In the genomic region with DNA sequence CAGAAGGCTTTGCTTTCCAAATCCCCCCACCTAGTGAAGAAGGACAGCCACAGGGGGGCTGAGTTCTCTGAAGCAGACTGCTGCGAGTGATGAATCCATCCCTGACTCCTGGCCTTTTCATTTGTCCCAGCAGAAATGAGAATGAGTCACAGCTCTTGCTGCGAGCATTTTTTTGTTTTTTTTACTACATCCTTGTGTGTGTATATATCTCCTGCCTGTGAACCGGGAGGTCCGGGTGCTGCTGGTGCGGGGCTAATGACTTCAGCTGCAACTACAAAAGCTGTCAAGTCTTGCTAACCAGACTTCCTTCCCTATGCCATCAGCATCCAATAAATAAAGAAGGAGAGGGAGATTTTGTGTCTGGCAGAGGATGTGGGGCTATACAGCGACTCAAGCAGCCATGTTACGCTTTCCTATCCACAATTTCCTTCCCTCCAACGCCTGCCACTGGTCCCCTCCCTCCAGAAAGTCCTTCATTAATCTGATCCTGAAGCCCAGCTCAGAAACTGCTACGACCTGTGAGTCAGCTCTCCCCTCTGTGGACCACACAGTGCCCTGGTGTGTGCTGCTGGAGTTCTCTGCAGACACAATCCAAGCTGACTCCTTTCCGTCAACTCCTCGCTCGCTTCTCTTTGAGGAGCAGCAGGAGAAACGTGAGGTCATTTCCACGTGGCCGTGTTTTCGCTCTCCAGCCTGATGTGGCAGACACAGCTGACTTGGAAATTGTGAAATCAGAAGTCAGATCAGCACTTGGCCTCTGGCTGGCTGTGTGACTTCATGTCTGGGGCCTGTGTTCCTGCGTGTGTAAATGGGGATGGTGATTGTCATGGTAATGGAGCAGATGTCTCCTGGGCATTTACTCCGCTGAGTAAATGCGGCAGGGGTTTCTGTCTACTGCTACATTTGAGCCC, we compare ENCODE assay signal across 8 mouse cellular contexts. TPM values are rescaled to one million over a fixed set of nuclear protein-coding genes. Genes with fewer than 3 reads are reported as not detected.
A peak's percentile ranks its signal among the peaks of the same experiment; 100 is the strongest.
DNase-seq lines count a peak whose midpoint lies in the region; ATAC-seq and TF ChIP-seq lines count a peak whose summit lies in the region.

No protein-coding gene starts in this region.

- WGBS in hindbrain, embryonic 14.5 days, result 7% methylated on average over 19 of the region's 19 CpGs
- WGBS in lung, embryonic 14.5 days, result 18% methylated on average over 19 of the region's 19 CpGs
- 7% methylated on average over 19 of the region's 19 CpGs for WGBS in neural tube, embryonic 14.5 days

- H3K36me3 ChIP-seq in E14TG2a.4 (ENCODE audit: insufficient read depth, low read length), result no peaks in the 10 kb centered on the region
- H3K36me3 ChIP-seq in hindbrain, embryonic 14.5 days (replicated peaks; ENCODE audit: control insufficient read depth, insufficient read depth), result no peaks in the 10 kb centered on the region
- no peaks in the 10 kb centered on the region for H3K36me3 ChIP-seq in lung, embryonic 14.5 days (ENCODE audit: insufficient read depth)
- H3K36me3 ChIP-seq in neural tube, embryonic 14.5 days (ENCODE audit: control insufficient read depth, insufficient read depth, low read length), result no peaks in the 10 kb centered on the region

- peak; percentile 44; the same call in 1 of the 2 replicates for ATAC-seq in hindbrain, embryonic 14.5 days (ENCODE audit: low FRiP score)
- peak; percentile 37; the same call in 1 of the 2 replicates for ATAC-seq in lung, embryonic 14.5 days (ENCODE audit: insufficient read depth)
- ATAC-seq in neural tube, embryonic 14.5 days (ENCODE audit: low read depth), result peak; percentile 38; the same call in 1 of the 2 replicates

- H3K27ac ChIP-seq in bone marrow macrophage, adult 2 months (ENCODE audit: insufficient read depth, low read depth, low read length), result peak overlapping the region; percentile 89
- H3K27ac ChIP-seq in hindbrain, embryonic 14.5 days, result peak overlapping the region; percentile 75
- peak overlapping the region; percentile 76 for H3K27ac ChIP-seq in lung, embryonic 14.5 days (ENCODE audit: low read depth)
- peak overlapping the region; percentile 76 for H3K27ac ChIP-seq in neural tube, embryonic 14.5 days (ENCODE audit: low read depth, low read length)

- H3K9me3 ChIP-seq in E14TG2a.4 (ENCODE audit: low read length), result no peaks in the 10 kb centered on the region
- H3K9me3 ChIP-seq in hindbrain, embryonic 14.5 days (ENCODE audit: control insufficient read depth, low read length), result no peaks in the 10 kb centered on the region
- H3K9me3 ChIP-seq in lung, embryonic 14.5 days (ENCODE audit: low read depth, low read length), result no peaks in the 10 kb centered on the region
- no peaks in the 10 kb centered on the region for H3K9me3 ChIP-seq in neural tube, embryonic 14.5 days (ENCODE audit: control insufficient read depth, low read length)

- TF ChIP-seq CTCF in E14TG2a.4 (conservative IDR thresholded peaks at IDR 0.05; ENCODE audit: low read length), result no peak
- TF ChIP-seq CTCF in bone marrow macrophage, adult 2 months (IDR thresholded peaks at IDR 0.05; ENCODE audit: low read depth, low read length), result no peak
- TF ChIP-seq CTCF in lung, embryonic 14.5 days (IDR thresholded peaks at IDR 0.05; ENCODE audit: low read depth), result no peak

- 0 out of 2 replicates have a peak, but pooled peaks cover 3% of the 10 kb centered on the region for H3K27me3 ChIP-seq in E14TG2a.4 (ENCODE audit: insufficient read depth, low read length)
- no peaks in the 10 kb centered on the region for H3K27me3 ChIP-seq in hindbrain, embryonic 14.5 days (ENCODE audit: control insufficient read depth, insufficient read depth, low read length)
- H3K27me3 ChIP-seq in lung, embryonic 14.5 days (ENCODE audit: insufficient read depth, low read length), result no peaks in the 10 kb centered on the region
- H3K27me3 ChIP-seq in neural tube, embryonic 14.5 days (ENCODE audit: control insufficient read depth, insufficient read depth, low read length), result no peaks in the 10 kb centered on the region

- H3K4me2 ChIP-seq in hindbrain, embryonic 14.5 days (replicated peaks), result peak overlapping the region; percentile 20; the same call in 1 of the 2 replicates
- H3K4me2 ChIP-seq in lung, embryonic 14.5 days, result peak overlapping the region; percentile 26; the same call in 1 of the 2 replicates
- no peak overlapping the region; the same call in 1 of the 2 replicates for H3K4me2 ChIP-seq in neural tube, embryonic 14.5 days (ENCODE audit: low read depth, low read length)

- peak; percentile 59 to 66 for DNase-seq in gastrocnemius, adult 8-10 months (ENCODE audit: low spot score in 2 of 2)
- peak; percentile 40 for DNase-seq in hindbrain, embryonic 14.5 days (ENCODE audit: low spot score)
- peak; percentile 65 for DNase-seq in lung, embryonic 14.5 days
- DNase-seq in thymus, postnatal 0 days (ENCODE audit: low spot score), result no peak
- no peak for DNase-seq in right cerebral cortex, postnatal 4 days

- no peak for TF ChIP-seq POLR2A in bone marrow macrophage, adult 2 months (IDR thresholded peaks at IDR 0.05; ENCODE audit: borderline replicate concordance, low read depth, low read length)

- peak overlapping the region; percentile 29; the same call in 1 of the 2 replicates for H3K4me3 ChIP-seq in E14TG2a.4 (replicated peaks; ENCODE audit: low read length)
- H3K4me3 ChIP-seq in bone marrow macrophage, adult 2 months (ENCODE audit: insufficient read depth, low read length), result peak overlapping the region; percentile 53
- H3K4me3 ChIP-seq in hindbrain, embryonic 14.5 days (replicated peaks; ENCODE audit: low read length), result no peak overlapping the region
- no peak overlapping the region for H3K4me3 ChIP-seq in lung, embryonic 14.5 days (ENCODE audit: low read depth, low read length)
- no peak overlapping the region for H3K4me3 ChIP-seq in neural tube, embryonic 14.5 days (ENCODE audit: low read depth, low read length)

- peaks cover 60% of the 10 kb centered on the region for H3K4me1 ChIP-seq in E14TG2a.4 (replicated peaks; ENCODE audit: low read depth, low read length)
- peaks cover 44% of the 10 kb centered on the region for H3K4me1 ChIP-seq in bone marrow macrophage, adult 2 months (ENCODE audit: control insufficient read depth, insufficient read depth, low read length)
- H3K4me1 ChIP-seq in hindbrain, embryonic 14.5 days (replicated peaks; ENCODE audit: control insufficient read depth, insufficient read depth, low read length), result peaks cover 29% of the 10 kb centered on the region
- H3K4me1 ChIP-seq in lung, embryonic 14.5 days (ENCODE audit: insufficient read depth), result no peaks in the 10 kb centered on the region
- H3K4me1 ChIP-seq in neural tube, embryonic 14.5 days (ENCODE audit: control insufficient read depth, insufficient read depth, low read length), result peaks cover 18% of the 10 kb centered on the region

- H3K9ac ChIP-seq in hindbrain, embryonic 14.5 days, result peak overlapping the region; percentile 24; the same call in 1 of the 2 replicates
- peak overlapping the region; percentile 30; the same call in 1 of the 2 replicates for H3K9ac ChIP-seq in lung, embryonic 14.5 days
- peak overlapping the region; percentile 28; the same call in 1 of the 2 replicates for H3K9ac ChIP-seq in neural tube, embryonic 14.5 days (replicated peaks; ENCODE audit: low read depth, low read length)

RNA-seq across cellular contexts. Expression of a gene that starts 16.3 kb away (rescaled TPM):
- polyA plus RNA-seq in bone marrow macrophage, adult 2 months (2012; ENCODE audit: insufficient read depth, insufficient read length, missing spikeins), result 162 and 191 TPM in 2 replicates
- 1 to 10 TPM; 3.2 to 3.8 (median 3.4) TPM for total RNA-seq in gastrocnemius, adult 8-10 months (2022)
- 27.3 and 28.8 TPM in 2 replicates for polyA plus RNA-seq in hindbrain, embryonic 14.5 days (2014; fragmentation: Nextera tagmentation; extraction: Ambion mirVana)
- polyA plus RNA-seq in lung, embryonic 14.5 days (2014; fragmentation: Nextera tagmentation; extraction: Ambion mirVana), result 12.9 and 13.8 TPM in 2 replicates
- polyA plus RNA-seq in neural tube, embryonic 14.5 days (2014; fragmentation: Nextera tagmentation; extraction: Ambion mirVana), result 25.9 and 29.4 TPM in 2 replicates
- polyA plus RNA-seq in thymus, postnatal 0 days (2015; fragmentation: Nextera tagmentation; extraction: Ambion mirVana), result 41.9 and 49.8 TPM in 2 replicates

Comparison
In these comparisons a context has a peak if more than half of its experiments do, and no peak if none do; other contexts are left out.
1. H3K4me3 ChIP-seq: peak in E14TG2a.4 (single experiment) and bone marrow macrophage, adult 2 months (single experiment); none in hindbrain, embryonic 14.5 days (single experiment), lung, embryonic 14.5 days (single experiment) and neural tube, embryonic 14.5 days (single experiment).
2. DNase-seq: peak in gastrocnemius, adult 8-10 months (2 of 2), hindbrain, embryonic 14.5 days (single experiment) and lung, embryonic 14.5 days (single experiment); none in thymus, postnatal 0 days (single experiment) and right cerebral cortex, postnatal 4 days (single experiment).
3. Peak in every context shown above with its lines, with median percentiles within 50 percentile points of each other: H3K27ac ChIP-seq, ATAC-seq and H3K9ac ChIP-seq.